Mouse (Mus musculus): ENCODE data around the gene Luzp1. TPM values are rescaled to one million over a fixed set of nuclear protein-coding genes. Genes with fewer than 3 reads are reported as not detected.

Luzp1 gene
- total and polyA plus RNA-seq, 3 experiments = 7.5 to 13.4 TPM; not detected in 1

GRCm38 (mm10) chr4:136468553-136469327 lies 821 bp upstream of the Luzp1 start:
- Histone ChIP-seq H3K4me1 (ENCODE audit: control insufficient read depth in 1 of 2, insufficient read depth in 2 of 2, low read length in 2 of 2) (peaks cover 9 to 18% of the 10 kb centered on the region in 2 experiments), H3K79me2 (ENCODE audit: control insufficient read depth, insufficient read depth, low read length, poor library complexity) (peaks cover 15% of the 10 kb centered on the region), H3K36me3 (ENCODE audit: control insufficient read depth in 1 of 2, insufficient read depth in 2 of 2, low read length in 2 of 2) (peaks cover 0 to 20% of the 10 kb centered on the region in 2 experiments; a peak in 2 of 4 replicates), H3K9me3 (replicated peaks; ENCODE audit: insufficient read depth, low read length) (no peaks in the 10 kb centered on the region), H3K4me3 (ENCODE audit: control insufficient read depth in 1 of 2, insufficient read depth in 1 of 2, low read depth in 2 of 2, low read length in 2 of 2) (peak overlapping the region; percentile 74 to 82), H3K9ac (ENCODE audit: control insufficient read depth, low read depth, low read length, poor library complexity, severe bottlenecking) (peak overlapping the region; percentile 57), H3K27ac (ENCODE audit: control insufficient read depth, low read depth, low read length) (no peak overlapping the region), H3K27me3 (ENCODE audit: control insufficient read depth in 1 of 2, insufficient read depth in 2 of 2, low read length in 2 of 2) (no peaks in the 10 kb centered on the region)
- peak; percentile 59 for DNase-seq (ENCODE audit: low read depth, low spot score)
- TF ChIP-seq MYC (IDR thresholded peaks at IDR 0.05; ENCODE audit: low read depth, low read length) (no peak), RAD21 (IDR thresholded peaks at IDR 0.05; ENCODE audit: low read depth, low read length) (no peak), POLR2AphosphoS2 (IDR thresholded peaks at IDR 0.05; ENCODE audit: low read length) (no peak), TAL1 (IDR thresholded peaks at IDR 0.05; ENCODE audit: low read length) (peak; percentile 28; the same call in 1 of the 2 replicates), CHD1 (IDR thresholded peaks at IDR 0.05; ENCODE audit: low read depth, low read length) (no peak)

- no peaks in the 10 kb centered on the region for H3K27me3 ChIP-seq (ENCODE audit: control insufficient read depth in 1 of 2, insufficient read depth in 2 of 2, low read length in 2 of 2)
- TF ChIP-seq UBTF (IDR thresholded peaks at IDR 0.05; ENCODE audit: borderline replicate concordance, insufficient read depth, low read depth, low read length) (0 out of 2 replicates have a peak, but pooled peaks have one; percentile 9), EP300 (IDR thresholded peaks at IDR 0.05; ENCODE audit: low read depth in 1 of 2, low read length in 2 of 2) (no peak), ZNF384 (IDR thresholded peaks at IDR 0.05; ENCODE audit: low read depth, low read length) (peak; percentile 83), CTCF (IDR thresholded peaks at IDR 0.05 in 2 of 3, conservative IDR thresholded peaks at IDR 0.05 in 1 of 3; ENCODE audit: control insufficient read depth in 1 of 3, insufficient read depth in 1 of 3, low read depth in 2 of 3, low read length in 3 of 3, poor library complexity in 1 of 3, severe bottlenecking in 1 of 3) (no peak)
- H3K4me3 ChIP-seq (ENCODE audit: control insufficient read depth in 1 of 2, insufficient read depth in 1 of 2, low read depth in 2 of 2, low read length in 2 of 2) = peak overlapping the region; percentile 74 to 82
- peaks cover 17% of the 10 kb centered on the region for H3K79me2 ChIP-seq (ENCODE audit: control insufficient read depth, insufficient read depth, low read length, poor library complexity)
- peak overlapping the region; percentile 91 for H3K9ac ChIP-seq (ENCODE audit: control insufficient read depth, low read depth, low read length, poor library complexity, severe bottlenecking)
- peak; percentile 72 for DNase-seq (ENCODE audit: low read depth, low spot score)
- H3K9me3 ChIP-seq (replicated peaks; ENCODE audit: insufficient read depth, low read length) = no peaks in the 10 kb centered on the region
- H3K4me1 ChIP-seq (ENCODE audit: control insufficient read depth in 1 of 2, insufficient read depth in 2 of 2, low read length in 2 of 2) = peaks cover 9 to 18% of the 10 kb centered on the region in 2 experiments
- H3K36me3 ChIP-seq (ENCODE audit: control insufficient read depth in 1 of 2, insufficient read depth in 2 of 2, low read length in 2 of 2) = peaks cover 0 to 20% of the 10 kb centered on the region in 2 experiments; a peak in 2 of 4 replicates
- H3K27ac ChIP-seq (ENCODE audit: control insufficient read depth, low read depth, low read length) = peak overlapping the region; percentile 57
These were observed 383 bp downstream of the Luzp1 start for GRCm38 (mm10) chr4:136469941-136470346.

GRCm38 (mm10) chr4:136470347-136471071 lies 948 bp downstream of the Luzp1 start:
- Histone ChIP-seq H3K4me1 (ENCODE audit: control insufficient read depth in 1 of 2, insufficient read depth in 2 of 2, low read length in 2 of 2) (peaks cover 9 to 18% of the 10 kb centered on the region in 2 experiments), H3K9me3 (replicated peaks; ENCODE audit: insufficient read depth, low read length) (no peaks in the 10 kb centered on the region), H3K4me3 (ENCODE audit: control insufficient read depth in 1 of 2, insufficient read depth in 1 of 2, low read depth in 2 of 2, low read length in 2 of 2) (peak overlapping the region; percentile 74 to 82), H3K79me2 (ENCODE audit: control insufficient read depth, insufficient read depth, low read length, poor library complexity) (peaks cover 17% of the 10 kb centered on the region), H3K9ac (ENCODE audit: control insufficient read depth, low read depth, low read length, poor library complexity, severe bottlenecking) (peak overlapping the region; percentile 91), H3K27ac (ENCODE audit: control insufficient read depth, low read depth, low read length) (no peak overlapping the region), H3K27me3 (ENCODE audit: control insufficient read depth in 1 of 2, insufficient read depth in 2 of 2, low read length in 2 of 2) (no peaks in the 10 kb centered on the region), H3K36me3 (ENCODE audit: control insufficient read depth in 1 of 2, insufficient read depth in 2 of 2, low read length in 2 of 2) (peaks cover 0 to 20% of the 10 kb centered on the region in 2 experiments; a peak in 2 of 4 replicates)
- peak; percentile 61 for DNase-seq (ENCODE audit: low read depth, low spot score)
- TF ChIP-seq USF2 (IDR thresholded peaks at IDR 0.05; ENCODE audit: borderline replicate concordance in 1 of 2, insufficient read depth in 1 of 2, low read depth in 1 of 2, low read length in 2 of 2) (no peak), TBP (IDR thresholded peaks at IDR 0.05; ENCODE audit: low read depth, low read length) (no peak), MXI1 (IDR thresholded peaks at IDR 0.05; ENCODE audit: low read depth, low read length) (peak; percentile 45; the same call in 1 of the 2 replicates), USF1 (IDR thresholded peaks at IDR 0.05; ENCODE audit: low read depth, low read length) (no peak), SIN3A (IDR thresholded peaks at IDR 0.05; ENCODE audit: low read length) (peak; percentile 55; the same call in 1 of the 2 replicates), EP300 (IDR thresholded peaks at IDR 0.05; ENCODE audit: low read depth in 1 of 2, low read length in 2 of 2) (0 out of 4 replicates have a peak, but pooled peaks of 1 of the 2 experiments have one; percentile 8), HCFC1 (IDR thresholded peaks at IDR 0.05; ENCODE audit: low read depth, low read length) (peak; percentile 14; the same call in 1 of the 2 replicates), MAFK (IDR thresholded peaks at IDR 0.05; ENCODE audit: borderline replicate concordance, low read depth, low read length) (no peak), NELFE (IDR thresholded peaks at IDR 0.05; ENCODE audit: low read depth, low read length) (no peak), MAX (IDR thresholded peaks at IDR 0.05; ENCODE audit: low read length) (no peak), POLR2A (IDR thresholded peaks at IDR 0.05; ENCODE audit: control insufficient read depth in 1 of 2, insufficient read depth in 1 of 2, low read depth in 1 of 2, low read length in 2 of 2, poor library complexity in 1 of 2) (0 out of 4 replicates have a peak, but pooled peaks of 1 of the 2 experiments have one; percentile 13)

Measured in MEL (cell line).